Mouse (Mus musculus): ENCODE measurements around the gene Negr1. TPM values are rescaled to one million over a fixed set of nuclear protein-coding genes. Genes with fewer than 3 reads are reported as not detected.

The Negr1 gene
- polyA plus RNA-seq, 1 experiment from 2014 or later: 4.2 TPM

GRCm38 (mm10) chr3:156851921-156852320, 290.3 kb downstream of the Negr1 start:
- no peak overlapping the region for H3K27ac ChIP-seq (ENCODE audit: low read depth, low read length)
- WGBS: 88% methylated on average over 3 of the region's 3 CpGs
- H3K9ac ChIP-seq (ENCODE audit: low read length): no peak overlapping the region
- H3K27me3 ChIP-seq (ENCODE audit: control insufficient read depth, insufficient read depth, low read length): no peaks in the 10 kb centered on the region
- H3K4me1 ChIP-seq (ENCODE audit: control insufficient read depth, insufficient read depth, low read length): no peaks in the 10 kb centered on the region
- no peak overlapping the region for H3K4me3 ChIP-seq (ENCODE audit: low read depth, low read length)
- H3K36me3 ChIP-seq (ENCODE audit: control insufficient read depth, insufficient read depth, low read length): no peaks in the 10 kb centered on the region
- ATAC-seq (ENCODE audit: insufficient read depth, low FRiP score, low TSS enrichment): no peak
- no peaks in the 10 kb centered on the region for H3K9me3 ChIP-seq (ENCODE audit: control insufficient read depth, low read length)
- DNase-seq (ENCODE audit: low spot score): no peak
- H3K4me2 ChIP-seq (ENCODE audit: low read depth): no peak overlapping the region

GRCm38 (mm10) chr3:156870239-156870921, 308.8 kb downstream of the Negr1 start:
- Histone ChIP-seq H3K9me3 (ENCODE audit: control insufficient read depth, low read length) (no peaks in the 10 kb centered on the region), H3K9ac (ENCODE audit: low read length) (no peak overlapping the region), H3K4me3 (ENCODE audit: low read depth, low read length) (no peak overlapping the region), H3K4me2 (ENCODE audit: low read depth) (no peak overlapping the region), H3K27ac (ENCODE audit: low read depth, low read length) (no peak overlapping the region), H3K4me1 (ENCODE audit: control insufficient read depth, insufficient read depth, low read length) (no peaks in the 10 kb centered on the region), H3K36me3 (ENCODE audit: control insufficient read depth, insufficient read depth, low read length) (no peaks in the 10 kb centered on the region), H3K27me3 (ENCODE audit: control insufficient read depth, insufficient read depth, low read length) (no peaks in the 10 kb centered on the region)
- whole genome bisulfite sequencing: 76% methylated on average over 3 of the region's 3 CpGs
- DNase-seq (ENCODE audit: low spot score) (no peak), ATAC-seq (ENCODE audit: insufficient read depth, low FRiP score, low TSS enrichment) (no peak)

- no peaks in the 10 kb centered on the region for H3K9me3 ChIP-seq (ENCODE audit: control insufficient read depth, low read length)
- WGBS: 33% methylated on average over 2 of the region's 2 CpGs
- H3K27me3 ChIP-seq (ENCODE audit: control insufficient read depth, insufficient read depth, low read length): no peaks in the 10 kb centered on the region
- no peak overlapping the region for H3K4me3 ChIP-seq (ENCODE audit: low read depth, low read length)
- no peaks in the 10 kb centered on the region for H3K36me3 ChIP-seq (ENCODE audit: control insufficient read depth, insufficient read depth, low read length)
- no peak overlapping the region for H3K27ac ChIP-seq (ENCODE audit: low read depth, low read length)
- H3K4me1 ChIP-seq (ENCODE audit: control insufficient read depth, insufficient read depth, low read length): no peaks in the 10 kb centered on the region
- H3K9ac ChIP-seq (ENCODE audit: low read length): no peak overlapping the region
- H3K4me2 ChIP-seq (ENCODE audit: low read depth): no peak overlapping the region
- ATAC-seq (ENCODE audit: insufficient read depth, low FRiP score, low TSS enrichment) (no peak), DNase-seq (ENCODE audit: low spot score) (no peak)
These were observed 309.3 kb downstream of the Negr1 start for GRCm38 (mm10) chr3:156870922-156871257.

GRCm38 (mm10) chr3:156871641-156872196, 310.1 kb downstream of the Negr1 start:
- Histone ChIP-seq H3K9me3 (ENCODE audit: control insufficient read depth, low read length) (no peaks in the 10 kb centered on the region), H3K4me3 (ENCODE audit: low read depth, low read length) (no peak overlapping the region), H3K9ac (ENCODE audit: low read length) (no peak overlapping the region), H3K27ac (ENCODE audit: low read depth, low read length) (no peak overlapping the region), H3K27me3 (ENCODE audit: control insufficient read depth, insufficient read depth, low read length) (no peaks in the 10 kb centered on the region), H3K4me1 (ENCODE audit: control insufficient read depth, insufficient read depth, low read length) (no peaks in the 10 kb centered on the region), H3K4me2 (ENCODE audit: low read depth) (no peak overlapping the region), H3K36me3 (ENCODE audit: control insufficient read depth, insufficient read depth, low read length) (no peaks in the 10 kb centered on the region)
- peak; percentile 33; the same call in 1 of the 2 replicates for ATAC-seq (ENCODE audit: insufficient read depth, low FRiP score, low TSS enrichment)
- 84% methylated on average over 6 of the region's 6 CpGs for WGBS
- peak; percentile 21 for DNase-seq (ENCODE audit: low spot score)

- no peaks in the 10 kb centered on the region for H3K27me3 ChIP-seq (ENCODE audit: control insufficient read depth, insufficient read depth, low read length)
- H3K9me3 ChIP-seq (ENCODE audit: control insufficient read depth, low read length): no peaks in the 10 kb centered on the region
- H3K36me3 ChIP-seq (ENCODE audit: control insufficient read depth, insufficient read depth, low read length): no peaks in the 10 kb centered on the region
- 47% methylated on average over 1 of the region's 1 CpGs for WGBS
- H3K4me3 ChIP-seq (ENCODE audit: low read depth, low read length): no peak overlapping the region
- no peak overlapping the region for H3K9ac ChIP-seq (ENCODE audit: low read length)
- H3K27ac ChIP-seq (ENCODE audit: low read depth, low read length): no peak overlapping the region
- H3K4me1 ChIP-seq (ENCODE audit: control insufficient read depth, insufficient read depth, low read length): no peaks in the 10 kb centered on the region
- H3K4me2 ChIP-seq (ENCODE audit: low read depth): no peak overlapping the region
- no peak for DNase-seq (ENCODE audit: low spot score)
- ATAC-seq (ENCODE audit: insufficient read depth, low FRiP score, low TSS enrichment): no peak
These were observed 315.0 kb downstream of the Negr1 start for GRCm38 (mm10) chr3:156876551-156876950.

- no peak for ATAC-seq (ENCODE audit: insufficient read depth, low FRiP score, low TSS enrichment)
- Histone ChIP-seq H3K27me3 (ENCODE audit: control insufficient read depth, insufficient read depth, low read length) (no peaks in the 10 kb centered on the region), H3K9me3 (ENCODE audit: control insufficient read depth, low read length) (no peaks in the 10 kb centered on the region), H3K36me3 (ENCODE audit: control insufficient read depth, insufficient read depth, low read length) (no peaks in the 10 kb centered on the region), H3K4me1 (ENCODE audit: control insufficient read depth, insufficient read depth, low read length) (no peaks in the 10 kb centered on the region), H3K4me2 (ENCODE audit: low read depth) (no peak overlapping the region), H3K4me3 (ENCODE audit: low read depth, low read length) (no peak overlapping the region), H3K9ac (ENCODE audit: low read length) (no peak overlapping the region), H3K27ac (ENCODE audit: low read depth, low read length) (no peak overlapping the region)
- 73% methylated on average over 3 of the region's 3 CpGs for WGBS
- no peak for DNase-seq (ENCODE audit: low spot score)
These were observed 320.5 kb downstream of the Negr1 start for GRCm38 (mm10) chr3:156882129-156882528.

GRCm38 (mm10) chr3:156883873-156884272, 322.3 kb downstream of the Negr1 start:
- Histone ChIP-seq H3K27ac (ENCODE audit: low read depth, low read length) (no peak overlapping the region), H3K27me3 (ENCODE audit: control insufficient read depth, insufficient read depth, low read length) (no peaks in the 10 kb centered on the region), H3K9ac (ENCODE audit: low read length) (no peak overlapping the region), H3K9me3 (ENCODE audit: control insufficient read depth, low read length) (no peaks in the 10 kb centered on the region), H3K4me1 (ENCODE audit: control insufficient read depth, insufficient read depth, low read length) (no peaks in the 10 kb centered on the region), H3K4me3 (ENCODE audit: low read depth, low read length) (no peak overlapping the region), H3K36me3 (ENCODE audit: control insufficient read depth, insufficient read depth, low read length) (no peaks in the 10 kb centered on the region), H3K4me2 (ENCODE audit: low read depth) (no peak overlapping the region)
- DNase-seq (ENCODE audit: low spot score) (no peak), ATAC-seq (ENCODE audit: insufficient read depth, low FRiP score, low TSS enrichment) (no peak)
- WGBS: 100% methylated on average over 1 of the region's 1 CpGs

GRCm38 (mm10) chr3:156885689-156886088, 324.1 kb downstream of the Negr1 start:
- Histone ChIP-seq H3K36me3 (ENCODE audit: control insufficient read depth, insufficient read depth, low read length) (no peaks in the 10 kb centered on the region), H3K27me3 (ENCODE audit: control insufficient read depth, insufficient read depth, low read length) (no peaks in the 10 kb centered on the region), H3K27ac (ENCODE audit: low read depth, low read length) (no peak overlapping the region), H3K4me2 (ENCODE audit: low read depth) (no peak overlapping the region), H3K9me3 (ENCODE audit: control insufficient read depth, low read length) (no peaks in the 10 kb centered on the region), H3K4me1 (ENCODE audit: control insufficient read depth, insufficient read depth, low read length) (no peaks in the 10 kb centered on the region), H3K4me3 (ENCODE audit: low read depth, low read length) (no peak overlapping the region), H3K9ac (ENCODE audit: low read length) (no peak overlapping the region)
- WGBS: 95% methylated on average over 1 of the region's 1 CpGs
- DNase-seq (ENCODE audit: low spot score) (no peak), ATAC-seq (ENCODE audit: insufficient read depth, low FRiP score, low TSS enrichment) (no peak)

- Histone ChIP-seq H3K9me3 (ENCODE audit: control insufficient read depth, low read length) (no peaks in the 10 kb centered on the region), H3K36me3 (ENCODE audit: control insufficient read depth, insufficient read depth, low read length) (no peaks in the 10 kb centered on the region), H3K4me3 (ENCODE audit: low read depth, low read length) (no peak overlapping the region), H3K27ac (ENCODE audit: low read depth, low read length) (no peak overlapping the region), H3K4me2 (ENCODE audit: low read depth) (no peak overlapping the region), H3K9ac (ENCODE audit: low read length) (no peak overlapping the region), H3K27me3 (ENCODE audit: control insufficient read depth, insufficient read depth, low read length) (no peaks in the 10 kb centered on the region), H3K4me1 (ENCODE audit: control insufficient read depth, insufficient read depth, low read length) (no peaks in the 10 kb centered on the region)
- DNase-seq (ENCODE audit: low spot score) (no peak), ATAC-seq (ENCODE audit: insufficient read depth, low FRiP score, low TSS enrichment) (no peak)
- 79% methylated on average over 3 of the region's 3 CpGs for WGBS
These were observed 325.3 kb downstream of the Negr1 start for GRCm38 (mm10) chr3:156886915-156887314.

Measured in neural tube, embryonic 11.5 days (tissue).